Mouse (Mus musculus) limb, embryonic 13.5 days (tissue): Measurements from ENCODE around the gene Gemin7. TPM values are rescaled to one million over a fixed set of nuclear protein-coding genes. Genes with fewer than 3 reads are reported as not detected.
"Not testable (repeated sequence)": the region's sequence is repeated elsewhere in the genome, so short reads cannot be mapped to it uniquely, and the experiment has no call there.

Experiments
- ATAC-seq: fragments of 200-750 bp; cut with Nextera tagmentation; 2 replicates; pipeline ENCODE4 v1.8.0; 2017; ENCODE audit warnings: low read depth, moderate number of reproducible peaks, moderate TSS enrichment; ENCODE audit not compliant: low FRiP score
- H3K27ac ChIP-seq: fragments of 300-500 bp; sonication (generic); 2 replicates; pipeline ENCODE4 v1.5.1; 2015; ENCODE audit warnings: inconsistent platforms, mild to moderate bottlenecking, moderate library complexity
- H3K27me3 ChIP-seq: fragments of 300-500 bp; sonication (generic); 2 replicates; pipeline ENCODE4 v1.6.1; 2015; ENCODE audit warnings: mild to moderate bottlenecking, inconsistent platforms
- H3K36me3 ChIP-seq: fragments of 300-500 bp; sonication (generic); 2 replicates; pipeline ENCODE4 v1.6.1; 2015; ENCODE audit warnings: inconsistent platforms, mild to moderate bottlenecking, moderate library complexity
- H3K4me1 ChIP-seq: fragments of 300-500 bp; sonication (generic); 2 replicates; pipeline ENCODE4 v1.6.1; 2015; ENCODE audit warnings: inconsistent platforms
- H3K4me2 ChIP-seq: fragments of 300-500 bp; sonication (generic); replicated peaks from 2 replicates; pipeline ENCODE4 v1.6.1; 2015; ENCODE audit warnings: inconsistent platforms, mild to moderate bottlenecking, moderate library complexity
- H3K4me3 ChIP-seq: fragments of 300-500 bp; sonication (generic); 2 replicates; pipeline ENCODE4 v1.5.1; 2015; ENCODE audit warnings: moderate library complexity, mild to moderate bottlenecking, inconsistent platforms
- H3K9ac ChIP-seq: fragments of 300-500 bp; sonication (generic); 2 replicates; pipeline ENCODE4 v1.6.1; 2015; ENCODE audit warnings: mild to moderate bottlenecking, inconsistent platforms
- H3K9me3 ChIP-seq: fragments of 300-500 bp; sonication (generic); 2 replicates; pipeline ENCODE4 v1.6.1; 2016; ENCODE audit warnings: inconsistent platforms
- WGBS: fragments of 180-500 bp; shearing (Covaris S2); methylation state at CpG from one replicate; pipeline ENCODE4 v1.1.7; 2015; 5-methylcytosine and 5-hydroxymethylcytosine counted together
- polyA plus RNA-seq: library from polyadenylated mRNA; unstranded; fragments of >200 nt; fragmentation: Nextera tagmentation; extraction: Ambion mirVana; gene quantifications from 2 replicates; pipeline ENCODE4 v1.2.1, GENCODE M21; 2015

Gene Gemin7
- polyA plus RNA-seq: 167 and 179 TPM in 2 replicates

GRCm38 (mm10) chr7:19577141-19577852 is at the start of gene Gemin7, which contains the start of gene Zfp296:
Gene Gemin7 (minus strand): TSS chr7:19577595.
Gene Zfp296 (plus strand): TSS chr7:19577287.
- WGBS: under 1% methylated on average over 56 of the region's 56 CpGs
- H3K9ac ChIP-seq: peak within 1 kb of the TSS; percentile 61
- no peaks in the 10 kb centered on the region for H3K9me3 ChIP-seq
- peak within 1 kb of the TSS; percentile 80 for H3K4me2 ChIP-seq
- H3K4me1 ChIP-seq: peaks cover 21% of the 10 kb centered on the region
- H3K4me3 ChIP-seq: peak within 1 kb of the TSS; percentile 45
- no peak within 1 kb of the TSS for H3K27ac ChIP-seq
- peaks cover 28% of the 10 kb centered on the region for H3K36me3 ChIP-seq
- peaks cover 63% of the 10 kb centered on the region for H3K27me3 ChIP-seq
- ATAC-seq: no peak

- no peak overlapping the region for H3K4me2 ChIP-seq
- 72% methylated on average over 2 of the region's 2 CpGs for WGBS
- H3K4me3 ChIP-seq: no peak overlapping the region
- no peak for ATAC-seq
- H3K36me3 ChIP-seq: no peaks in the 10 kb centered on the region
- H3K27ac ChIP-seq: no peak overlapping the region
- H3K9me3 ChIP-seq: no peaks in the 10 kb centered on the region
- peaks cover 19% of the 10 kb centered on the region for H3K27me3 ChIP-seq
- no peak overlapping the region for H3K9ac ChIP-seq
- H3K4me1 ChIP-seq: peaks cover 5% of the 10 kb centered on the region; the same call in 1 of the 2 replicates
Measured at GRCm38 (mm10) chr7:19623433-19623832, 46.0 kb upstream of the Gemin7 start.

DNA sequence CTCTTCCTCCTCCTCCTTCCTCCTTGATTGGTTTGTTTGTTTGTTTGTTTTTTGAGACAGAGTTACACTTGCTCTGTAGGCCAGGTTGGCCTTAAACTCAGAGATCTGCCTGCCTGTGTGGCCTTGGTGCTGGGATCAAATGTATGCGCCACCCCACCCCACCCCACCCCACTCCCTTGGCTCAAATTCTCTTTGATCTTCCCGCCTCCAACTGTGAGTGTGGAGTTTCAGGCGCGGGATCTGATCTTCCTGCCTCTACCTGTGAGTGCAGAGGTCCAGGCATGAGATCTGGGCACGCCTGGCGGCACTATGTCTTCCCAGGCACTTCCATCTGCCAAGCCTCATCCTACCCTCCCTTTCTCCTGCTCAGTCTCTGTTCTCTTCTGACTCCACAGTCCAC is 44.8 kb upstream of the Gemin7 start:
- ATAC-seq: no peak

DNA sequence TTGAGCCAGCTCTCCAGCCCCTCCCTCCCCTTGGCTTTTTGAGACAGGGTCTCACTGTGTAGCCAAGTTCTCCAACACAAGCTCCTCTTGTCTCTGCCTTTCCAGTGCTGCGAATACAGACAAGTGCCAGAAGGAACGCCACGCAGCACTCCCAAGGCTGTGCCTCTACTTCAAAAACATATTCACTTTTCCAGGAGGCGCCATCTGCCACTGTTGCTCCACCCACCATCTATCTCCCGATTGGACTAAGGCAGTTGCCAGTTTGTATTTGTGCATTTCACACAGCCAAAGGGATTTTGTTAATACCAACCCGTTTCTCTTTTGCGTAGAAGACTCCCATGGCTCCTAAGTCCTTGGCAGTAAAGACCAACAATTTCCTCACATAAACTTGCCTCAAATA is 43.4 kb upstream of the Gemin7 start:
- H3K4me1 ChIP-seq: peaks cover 5% of the 10 kb centered on the region; the same call in 1 of the 2 replicates

More for the DNA sequence above, 44.8 kb upstream of the Gemin7 start:
- peaks cover 19% of the 10 kb centered on the region for H3K27me3 ChIP-seq
- no peak overlapping the region for H3K27ac ChIP-seq
- peaks cover 5% of the 10 kb centered on the region; the same call in 1 of the 2 replicates for H3K4me1 ChIP-seq
- no peaks in the 10 kb centered on the region for H3K9me3 ChIP-seq
- no peak overlapping the region for H3K9ac ChIP-seq
- 0 out of 2 replicates have a peak, but pooled peaks cover 3% of the 10 kb centered on the region for H3K36me3 ChIP-seq
- no peak overlapping the region for H3K4me3 ChIP-seq
- H3K4me2 ChIP-seq: no peak overlapping the region
- 26% methylated on average over 6 of the region's 6 CpGs for whole genome bisulfite sequencing

DNA sequence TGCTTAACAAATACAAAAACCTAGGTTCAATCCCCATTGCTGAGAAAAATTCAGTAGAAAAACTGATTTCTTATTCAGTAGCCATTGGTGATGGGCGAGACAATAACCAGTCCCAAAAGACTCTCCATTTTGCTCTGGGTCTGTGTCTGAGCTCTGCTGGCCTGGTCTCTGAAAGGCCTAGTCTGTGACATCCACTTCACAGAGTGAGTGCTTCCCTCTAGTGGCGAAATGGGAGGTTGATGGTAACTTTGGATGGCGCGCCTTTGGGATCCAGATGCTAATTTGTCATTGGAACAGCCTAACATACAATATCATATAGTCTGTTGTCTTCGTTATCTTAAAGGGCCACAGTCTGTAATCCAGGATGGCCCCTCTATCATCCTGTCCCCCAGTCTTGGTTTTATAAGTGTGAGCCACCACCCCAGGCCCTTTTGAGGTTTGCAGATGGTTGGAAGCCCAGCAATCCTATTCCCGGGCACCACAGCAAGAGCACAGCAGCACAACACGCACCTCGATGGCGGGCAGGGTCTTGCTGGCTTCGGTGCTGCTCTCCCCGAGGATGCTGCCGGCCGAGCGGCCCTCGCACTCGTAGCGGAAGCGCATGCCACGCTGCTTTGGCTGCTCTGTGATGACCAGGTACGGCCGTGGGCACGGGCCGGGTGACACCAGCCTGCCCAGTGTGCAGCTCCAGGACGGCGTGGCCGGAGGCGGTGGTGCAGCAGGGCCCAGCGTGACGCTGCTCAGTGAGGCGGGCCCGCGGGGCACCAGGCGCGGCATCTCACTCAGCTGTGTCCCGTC is 41.8 kb upstream of the Gemin7 start:
- ATAC-seq: peak; percentile 71; the same call in 1 of the 2 replicates
- peak overlapping the region; percentile 38 for H3K4me3 ChIP-seq
- whole genome bisulfite sequencing: 8% methylated on average over 35 of the region's 35 CpGs
- H3K9me3 ChIP-seq: no peaks in the 10 kb centered on the region
- H3K27me3 ChIP-seq: peaks cover 19% of the 10 kb centered on the region
- 0 out of 2 replicates have a peak, but pooled peaks cover 4% of the 10 kb centered on the region for H3K36me3 ChIP-seq
- H3K4me2 ChIP-seq: peak overlapping the region; percentile 65
- H3K9ac ChIP-seq: peak overlapping the region; percentile 68
- no peak overlapping the region for H3K27ac ChIP-seq
- H3K4me1 ChIP-seq: peaks cover 5% of the 10 kb centered on the region; the same call in 1 of the 2 replicates

More for the DNA sequence above, 43.4 kb upstream of the Gemin7 start:
- no peak overlapping the region for H3K27ac ChIP-seq
- peaks cover 19% of the 10 kb centered on the region for H3K27me3 ChIP-seq
- 0 out of 2 replicates have a peak, but pooled peaks cover 4% of the 10 kb centered on the region for H3K36me3 ChIP-seq
- no peaks in the 10 kb centered on the region for H3K9me3 ChIP-seq
- no peak overlapping the region for H3K4me3 ChIP-seq
- no peak for ATAC-seq
- 90% methylated on average over 7 of the region's 7 CpGs for WGBS
- H3K4me2 ChIP-seq: no peak overlapping the region
- no peak overlapping the region for H3K9ac ChIP-seq

DNA sequence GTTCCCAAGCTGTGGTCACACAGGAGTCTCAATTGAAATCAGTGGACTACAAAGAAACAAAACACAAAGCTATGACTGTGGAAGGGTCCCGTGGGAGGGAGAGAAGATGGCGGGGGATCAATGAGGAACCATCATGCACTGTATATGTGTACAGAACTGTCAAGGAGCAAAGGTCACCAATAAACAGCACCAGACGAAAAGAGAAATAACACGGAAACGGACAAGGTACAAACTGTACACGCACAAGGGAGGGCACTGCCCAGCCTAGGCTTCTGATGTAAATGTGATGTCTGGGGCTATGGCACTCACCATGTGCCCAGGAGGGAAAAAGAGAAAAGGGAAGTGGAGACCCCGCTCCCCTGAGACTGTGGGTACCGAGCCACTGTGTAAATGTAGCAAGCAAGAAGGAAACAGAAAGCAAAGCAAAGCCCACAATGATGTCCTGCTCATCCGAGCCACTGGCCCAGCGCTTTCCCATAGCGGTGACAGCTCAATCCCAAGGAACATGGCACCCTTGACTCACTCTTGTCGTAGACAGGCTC is 37.7 kb upstream of the Gemin7 start:
- Histone ChIP-seq H3K4me1 (peaks cover 5% of the 10 kb centered on the region; the same call in 1 of the 2 replicates), H3K9me3 (no peaks in the 10 kb centered on the region), H3K4me3 (no peak overlapping the region), H3K4me2 (no peak overlapping the region), H3K36me3 (peaks cover 18% of the 10 kb centered on the region), H3K9ac (no peak overlapping the region), H3K27ac (no peak overlapping the region), H3K27me3 (peaks cover 10% of the 10 kb centered on the region)
- ATAC-seq: no peak
- 84% methylated on average over 12 of the region's 12 CpGs for WGBS

DNA sequence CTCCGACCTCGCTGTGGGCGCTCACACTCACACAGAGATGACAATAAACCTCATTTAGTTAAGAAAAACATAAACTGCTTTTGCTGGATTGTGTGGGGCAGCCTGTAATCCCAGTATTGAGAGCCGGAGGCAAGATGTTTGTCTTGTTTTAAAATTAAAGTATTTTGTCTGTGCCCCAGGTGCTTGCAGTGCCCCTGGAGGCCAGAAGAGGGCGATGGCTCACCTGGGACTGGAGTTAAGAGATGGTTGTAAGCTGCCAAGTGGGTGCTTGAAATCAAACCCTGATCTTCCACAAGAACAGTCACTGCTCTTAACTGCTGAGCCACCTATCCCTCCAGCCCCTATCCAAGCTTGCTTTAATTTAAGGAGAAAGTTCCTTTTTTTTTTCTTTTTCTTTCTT is 33.6 kb upstream of the Gemin7 start:
- no peaks in the 10 kb centered on the region for H3K9me3 ChIP-seq
- ATAC-seq: no peak
- no peak overlapping the region for H3K4me3 ChIP-seq
- no peak overlapping the region for H3K4me2 ChIP-seq
- no peak overlapping the region for H3K27ac ChIP-seq
- peaks cover 16% of the 10 kb centered on the region for H3K36me3 ChIP-seq
- H3K27me3 ChIP-seq: no peaks in the 10 kb centered on the region
- H3K9ac ChIP-seq: no peak overlapping the region
- no peaks in the 10 kb centered on the region for H3K4me1 ChIP-seq
- WGBS: 78% methylated on average over 5 of the region's 5 CpGs

DNA sequence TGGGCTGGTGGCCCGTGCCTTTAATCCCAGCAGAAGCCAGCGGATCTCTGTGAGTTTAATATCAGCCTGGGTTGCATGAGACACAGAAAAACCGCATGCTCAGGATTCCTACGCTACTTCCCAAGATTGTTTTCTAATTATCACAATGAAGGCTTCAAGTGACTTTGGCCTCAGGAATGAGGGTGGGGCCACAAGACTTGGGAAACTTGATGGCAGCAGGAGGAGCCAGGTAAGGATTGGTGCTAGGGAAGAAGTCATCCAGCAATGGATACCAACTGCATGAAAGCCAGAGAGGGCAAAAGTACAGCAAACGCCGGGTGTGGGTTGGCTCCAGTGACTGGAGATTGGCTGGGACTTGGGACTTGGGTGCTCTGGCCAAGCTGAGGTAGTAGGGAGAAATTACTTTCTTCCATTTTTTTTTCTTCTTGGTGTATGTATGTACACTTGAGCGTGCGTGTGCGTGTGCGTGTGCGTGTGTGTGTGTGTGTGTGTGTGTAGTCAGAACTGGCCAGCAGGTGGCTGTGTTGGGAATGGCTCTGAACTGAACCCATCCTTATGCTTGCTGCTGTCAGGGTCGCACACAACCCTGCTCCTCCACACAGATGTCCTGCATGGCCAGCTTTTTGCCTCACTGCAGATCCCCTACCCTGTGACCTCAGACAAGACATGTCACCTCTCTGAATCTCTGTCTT is 32.4 kb upstream of the Gemin7 start:
- no peak overlapping the region for H3K4me3 ChIP-seq
- H3K9ac ChIP-seq: no peak overlapping the region
- H3K27me3 ChIP-seq: no peaks in the 10 kb centered on the region
- no peak for ATAC-seq
- no peaks in the 10 kb centered on the region for H3K4me1 ChIP-seq
- H3K36me3 ChIP-seq: peaks cover 16% of the 10 kb centered on the region
- H3K27ac ChIP-seq: no peak overlapping the region
- no peak overlapping the region for H3K4me2 ChIP-seq
- H3K9me3 ChIP-seq: no peaks in the 10 kb centered on the region
- 91% methylated on average over 12 of the region's 12 CpGs for WGBS

GRCm38 (mm10) chr7:19607291-19607690 is 29.9 kb upstream of the Gemin7 start:
- Histone ChIP-seq H3K9ac (no peak overlapping the region), H3K36me3 (peaks cover 20% of the 10 kb centered on the region), H3K27ac (no peak overlapping the region), H3K4me1 (peaks cover 15% of the 10 kb centered on the region), H3K4me2 (no peak overlapping the region), H3K4me3 (no peak overlapping the region), H3K27me3 (no peaks in the 10 kb centered on the region), H3K9me3 (no peaks in the 10 kb centered on the region)
- ATAC-seq: no peak
- 82% methylated on average over 5 of the region's 5 CpGs for WGBS

- Histone ChIP-seq H3K36me3 (peaks cover 29% of the 10 kb centered on the region), H3K4me3 (peak overlapping the region; percentile 98), H3K4me1 (peaks cover 24% of the 10 kb centered on the region), H3K4me2 (peak overlapping the region; percentile 94)
- 59% methylated on average over 10 of the region's 10 CpGs for WGBS
- not testable (repeated sequence) for H3K27me3 ChIP-seq, H3K27ac ChIP-seq, H3K9me3 ChIP-seq, H3K9ac ChIP-seq, ATAC-seq
Measured at GRCm38 (mm10) chr7:19604606-19605214, 27.3 kb upstream of the Gemin7 start.
